Mouse (Mus musculus) heart, embryonic 15.5 days (tissue): Measurements from ENCODE around the gene Olfr686. TPM values are rescaled to one million over a fixed set of nuclear protein-coding genes. Genes with fewer than 3 reads are reported as not detected.
A peak's percentile ranks its signal among the peaks of the same experiment; 100 is the strongest.

Experiments used
- ATAC-seq: fragments of 200-750 bp; cut with Nextera tagmentation; replicated peaks from 2 replicates; pipeline ENCODE4 v1.8.0; 2017; ENCODE audit warnings: low read depth, moderate TSS enrichment; ENCODE audit not compliant: insufficient number of reproducible peaks, insufficient read depth, low FRiP score
- H3K27ac ChIP-seq: fragments of 300-500 bp; sonication (generic); 2 replicates; pipeline ENCODE4 v1.5.1; 2015; ENCODE audit warnings: mild to moderate bottlenecking, inconsistent platforms
- H3K27me3 ChIP-seq: fragments of 300-500 bp; sonication (generic); 2 replicates; pipeline ENCODE4 v1.6.1; 2015; ENCODE audit warnings: inconsistent platforms
- H3K36me3 ChIP-seq: fragments of 300-500 bp; sonication (generic); 2 replicates; pipeline ENCODE4 v1.6.1; 2015; ENCODE audit warnings: mild to moderate bottlenecking, inconsistent platforms
- H3K4me1 ChIP-seq: fragments of 300-500 bp; sonication (generic); replicated peaks from 2 replicates; pipeline ENCODE4 v1.6.1; 2015; ENCODE audit warnings: inconsistent platforms
- H3K4me2 ChIP-seq: fragments of 300-500 bp; sonication (generic); 2 replicates; pipeline ENCODE4 v1.6.1; 2015; ENCODE audit warnings: inconsistent platforms, mild to moderate bottlenecking, moderate library complexity
- H3K4me3 ChIP-seq: fragments of 300-500 bp; sonication (generic); 2 replicates; pipeline ENCODE4 v1.5.1; 2015; ENCODE audit warnings: mild to moderate bottlenecking, inconsistent platforms
- H3K9ac ChIP-seq: fragments of 300-500 bp; sonication (generic); 2 replicates; pipeline ENCODE4 v1.6.1; 2015; ENCODE audit warnings: mild to moderate bottlenecking, inconsistent platforms
- H3K9me3 ChIP-seq: fragments of 300-500 bp; sonication (generic); replicated peaks from 2 replicates; pipeline ENCODE4 v1.6.1; 2016; ENCODE audit warnings: inconsistent platforms
- WGBS: fragments of 180-500 bp; shearing (Covaris S2); methylation state at CpG from one replicate; pipeline ENCODE4 v1.1.7; 2015; ENCODE audit warnings: mixed read lengths; 5-methylcytosine and 5-hydroxymethylcytosine counted together
- polyA plus RNA-seq: library from polyadenylated mRNA; unstranded; fragments of >200 nt; fragmentation: Nextera tagmentation; extraction: Ambion mirVana; gene quantifications from 2 replicates; pipeline ENCODE4 v1.2.1, GENCODE M21; 2015

The Olfr686 gene
- polyA plus RNA-seq, result not detected in 2 replicates

DNA sequence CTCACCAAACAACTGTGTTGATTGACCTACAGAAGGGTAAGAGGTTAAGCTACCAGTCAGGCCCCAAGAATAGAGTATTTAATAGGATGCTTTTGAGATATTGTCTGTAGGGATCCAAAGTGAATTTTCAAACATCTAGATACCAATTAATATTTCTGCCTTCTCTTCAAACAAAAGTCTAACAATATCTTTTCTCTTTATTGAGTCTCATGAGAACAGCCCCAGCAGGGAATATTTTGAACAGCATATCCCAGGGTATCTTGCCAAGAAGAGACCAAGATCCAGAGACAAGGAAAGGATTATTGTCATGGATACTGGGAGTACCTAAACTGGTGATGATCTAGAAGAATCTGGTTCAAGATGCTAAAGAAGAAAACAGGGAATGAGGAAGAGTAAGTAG, at the start of gene Olfr686:
Gene Olfr686, minus strand, starts transcription at position 101 of the 400 bp plus-strand sequence.
- ATAC-seq, result no peak
- Histone ChIP-seq H3K27me3 (no peaks in the 10 kb centered on the region), H3K4me1 (no peaks in the 10 kb centered on the region), H3K27ac (no peak within 1 kb of the TSS), H3K36me3 (no peaks in the 10 kb centered on the region), H3K9ac (no peak within 1 kb of the TSS), H3K9me3 (no peaks in the 10 kb centered on the region), H3K4me3 (no peak within 1 kb of the TSS), H3K4me2 (no peak within 1 kb of the TSS)

DNA sequence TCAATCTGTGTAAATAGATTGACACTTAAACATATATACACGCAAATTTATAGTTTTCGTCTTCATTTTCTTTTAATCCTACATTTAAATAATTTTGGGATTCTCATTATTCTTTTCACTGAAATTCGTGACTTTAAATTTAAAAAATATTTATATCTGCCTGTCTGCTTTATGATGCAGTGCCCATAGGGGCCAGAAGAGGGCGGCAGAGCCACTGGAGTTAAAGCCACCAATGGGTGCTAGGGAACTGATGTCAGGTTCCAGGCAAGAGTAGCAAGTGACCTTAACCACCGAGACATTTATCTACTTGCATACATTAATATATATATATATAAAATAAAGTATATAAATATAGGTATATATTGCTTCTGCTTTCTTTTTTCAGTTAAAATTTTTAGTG, 49.4 kb upstream of the Olfr686 start:
- no peaks in the 10 kb centered on the region for H3K9me3 ChIP-seq
- H3K9ac ChIP-seq, result no peak overlapping the region
- ATAC-seq, result no peak
- 56% methylated on average over 5 of the region's 5 CpGs for WGBS
- no peaks in the 10 kb centered on the region for H3K27me3 ChIP-seq
- H3K4me3 ChIP-seq, result no peak overlapping the region
- H3K27ac ChIP-seq, result no peak overlapping the region
- no peaks in the 10 kb centered on the region for H3K4me1 ChIP-seq
- no peaks in the 10 kb centered on the region for H3K36me3 ChIP-seq
- no peak overlapping the region for H3K4me2 ChIP-seq

DNA sequence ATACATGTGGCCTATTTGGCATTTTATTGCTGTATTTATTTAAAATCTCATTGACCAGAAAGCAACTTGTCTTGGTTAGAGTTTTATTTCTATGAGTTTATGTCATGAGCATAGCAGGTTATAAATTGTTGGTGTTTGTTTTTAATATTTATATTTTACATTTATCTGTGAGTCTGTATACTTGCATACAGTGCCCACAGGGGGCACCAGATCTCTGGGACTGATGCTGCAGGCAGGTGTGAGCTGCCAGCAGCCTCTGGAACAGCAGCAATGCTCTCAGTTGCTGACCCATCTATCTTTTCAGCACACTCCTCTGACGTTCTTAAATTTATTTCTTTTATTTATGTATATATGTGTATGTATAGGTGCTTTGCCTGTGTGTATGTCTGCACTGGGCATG, 40.9 kb upstream of the Olfr686 start:
- 38% methylated on average over 1 of the region's 1 CpGs for WGBS
- H3K27ac ChIP-seq, result no peak overlapping the region
- no peak for ATAC-seq
- H3K36me3 ChIP-seq, result no peaks in the 10 kb centered on the region
- no peaks in the 10 kb centered on the region for H3K27me3 ChIP-seq
- no peak overlapping the region for H3K9ac ChIP-seq
- H3K9me3 ChIP-seq, result no peaks in the 10 kb centered on the region
- H3K4me1 ChIP-seq, result no peaks in the 10 kb centered on the region
- H3K4me3 ChIP-seq, result no peak overlapping the region
- no peak overlapping the region for H3K4me2 ChIP-seq

DNA sequence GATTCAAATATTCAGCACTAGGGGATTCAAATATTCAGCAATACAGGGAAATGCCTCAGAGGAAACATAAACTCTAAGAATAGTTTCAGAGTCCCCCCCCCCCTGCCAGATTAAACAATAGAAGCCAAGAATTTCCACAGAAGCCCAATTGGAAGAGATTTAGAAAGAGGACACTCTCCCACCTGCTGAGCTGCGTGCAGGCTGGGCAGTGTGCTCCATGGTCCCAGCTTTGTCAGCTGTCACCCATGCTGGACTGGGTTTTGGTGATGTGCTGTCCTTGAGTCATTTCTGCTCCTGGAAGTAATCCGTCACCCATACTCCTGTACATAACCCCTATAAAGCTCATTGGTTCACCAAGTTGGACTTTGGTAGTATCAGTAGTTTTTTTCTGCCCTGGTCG, 40.4 kb upstream of the Olfr686 start:
- H3K27me3 ChIP-seq, result no peaks in the 10 kb centered on the region
- H3K27ac ChIP-seq, result no peak overlapping the region
- no peak overlapping the region for H3K4me3 ChIP-seq
- H3K9ac ChIP-seq, result no peak overlapping the region
- no peaks in the 10 kb centered on the region for H3K9me3 ChIP-seq
- 67% methylated on average over 3 of the region's 3 CpGs for WGBS
- H3K36me3 ChIP-seq, result no peaks in the 10 kb centered on the region
- H3K4me2 ChIP-seq, result no peak overlapping the region
- no peak for ATAC-seq
- H3K4me1 ChIP-seq, result no peaks in the 10 kb centered on the region

DNA sequence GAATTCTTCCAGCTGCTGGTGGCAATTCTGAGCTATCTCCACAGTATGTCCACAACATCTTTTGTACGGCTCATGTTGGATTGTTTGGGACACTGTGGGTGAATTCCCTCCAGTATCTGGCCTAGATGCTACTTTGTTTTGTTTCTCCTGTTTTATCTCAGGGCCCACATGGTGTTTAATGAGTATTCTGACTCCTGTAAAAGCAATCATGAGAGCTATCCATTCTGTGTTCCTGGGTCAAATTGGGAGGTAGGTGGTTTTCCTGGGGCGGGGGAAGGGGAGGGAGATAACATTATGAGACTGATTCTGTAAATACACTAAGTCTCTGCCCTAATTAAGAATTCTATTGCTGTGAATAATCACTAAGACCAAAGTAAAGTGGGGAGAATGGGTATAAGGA, 22.1 kb upstream of the Olfr686 start:
- no peak for ATAC-seq
- H3K36me3 ChIP-seq, result no peaks in the 10 kb centered on the region
- no peak overlapping the region for H3K27ac ChIP-seq
- H3K4me2 ChIP-seq, result no peak overlapping the region
- H3K9me3 ChIP-seq, result no peaks in the 10 kb centered on the region
- H3K4me3 ChIP-seq, result no peak overlapping the region
- H3K4me1 ChIP-seq, result no peaks in the 10 kb centered on the region
- no peak overlapping the region for H3K9ac ChIP-seq
- no peaks in the 10 kb centered on the region for H3K27me3 ChIP-seq
- WGBS, result 75% methylated on average over 2 of the region's 2 CpGs

DNA sequence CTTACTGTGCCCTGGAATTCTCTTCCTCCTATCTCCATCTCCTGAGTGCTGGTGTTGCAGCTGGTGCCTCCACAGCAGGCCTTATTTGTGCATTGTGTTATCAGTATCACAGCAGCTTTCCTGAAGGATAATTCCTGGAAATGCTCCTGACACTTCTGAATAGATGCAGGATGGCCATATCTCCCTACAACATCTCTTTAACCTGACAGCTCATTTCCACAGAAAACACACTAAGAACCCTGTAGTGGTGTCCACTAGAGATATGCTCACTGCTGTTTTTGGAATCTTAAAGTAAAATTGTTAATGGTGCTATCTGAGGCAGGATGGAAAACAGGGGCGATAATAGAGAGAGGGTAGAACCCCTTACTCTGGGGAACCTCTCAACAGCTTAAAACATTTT, 20.9 kb upstream of the Olfr686 start:
- H3K4me2 ChIP-seq, result no peak overlapping the region
- H3K36me3 ChIP-seq, result no peaks in the 10 kb centered on the region
- ATAC-seq, result peak; percentile 73
- H3K4me3 ChIP-seq, result no peak overlapping the region
- H3K9ac ChIP-seq, result no peak overlapping the region
- no peaks in the 10 kb centered on the region for H3K9me3 ChIP-seq
- no peak overlapping the region for H3K27ac ChIP-seq
- 56% methylated on average over 1 of the region's 1 CpGs for WGBS
- H3K4me1 ChIP-seq, result no peaks in the 10 kb centered on the region
- no peaks in the 10 kb centered on the region for H3K27me3 ChIP-seq

DNA sequence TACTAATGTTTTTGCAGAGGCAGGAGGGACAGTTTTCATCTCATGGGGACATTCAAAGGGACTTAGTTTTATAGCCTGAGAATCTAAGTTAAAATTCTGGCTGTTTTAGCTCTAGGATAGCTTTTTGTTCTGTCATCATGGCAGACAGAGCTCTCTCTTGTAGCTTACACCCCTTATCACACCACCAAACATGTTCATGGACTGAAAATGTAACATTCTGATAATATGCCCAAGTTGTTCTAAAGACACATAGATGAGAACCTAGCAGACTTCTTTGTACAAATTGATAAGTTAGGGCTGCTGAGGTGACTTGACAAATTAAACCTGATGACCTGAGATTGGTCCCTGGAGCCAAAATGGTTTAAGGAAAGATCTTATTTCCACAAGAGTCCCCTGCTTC, 19.4 kb upstream of the Olfr686 start:
- Histone ChIP-seq H3K4me1 (no peaks in the 10 kb centered on the region), H3K27me3 (no peaks in the 10 kb centered on the region), H3K9me3 (no peaks in the 10 kb centered on the region), H3K9ac (no peak overlapping the region), H3K36me3 (no peaks in the 10 kb centered on the region), H3K27ac (no peak overlapping the region), H3K4me3 (no peak overlapping the region), H3K4me2 (no peak overlapping the region)
- no peak for ATAC-seq

DNA sequence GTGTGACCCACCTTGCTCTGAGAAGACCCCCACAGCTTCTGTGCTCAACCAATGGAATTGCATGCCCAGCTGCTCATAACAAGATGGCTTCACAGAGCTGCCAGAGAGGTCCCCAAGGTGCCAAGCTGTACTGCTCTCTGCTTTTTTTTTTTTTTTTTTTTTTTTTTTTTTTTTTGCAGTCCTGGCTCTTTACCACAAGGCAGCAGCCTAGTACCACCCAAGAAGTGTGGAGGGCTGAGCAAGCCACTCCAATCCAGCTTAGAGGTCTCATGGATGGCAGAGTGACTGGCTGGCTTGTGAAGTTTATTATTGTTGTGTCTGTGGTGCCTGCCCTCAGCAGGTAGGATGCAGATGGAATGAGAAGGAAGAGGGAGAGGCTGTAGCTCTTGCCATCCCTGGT, 18.8 kb upstream of the Olfr686 start:
- H3K9me3 ChIP-seq, result no peaks in the 10 kb centered on the region
- no peak overlapping the region for H3K9ac ChIP-seq
- H3K36me3 ChIP-seq, result no peaks in the 10 kb centered on the region
- H3K4me3 ChIP-seq, result no peak overlapping the region
- H3K4me2 ChIP-seq, result no peak overlapping the region
- H3K4me1 ChIP-seq, result no peaks in the 10 kb centered on the region
- no peak for ATAC-seq
- H3K27ac ChIP-seq, result no peak overlapping the region
- H3K27me3 ChIP-seq, result no peaks in the 10 kb centered on the region

DNA sequence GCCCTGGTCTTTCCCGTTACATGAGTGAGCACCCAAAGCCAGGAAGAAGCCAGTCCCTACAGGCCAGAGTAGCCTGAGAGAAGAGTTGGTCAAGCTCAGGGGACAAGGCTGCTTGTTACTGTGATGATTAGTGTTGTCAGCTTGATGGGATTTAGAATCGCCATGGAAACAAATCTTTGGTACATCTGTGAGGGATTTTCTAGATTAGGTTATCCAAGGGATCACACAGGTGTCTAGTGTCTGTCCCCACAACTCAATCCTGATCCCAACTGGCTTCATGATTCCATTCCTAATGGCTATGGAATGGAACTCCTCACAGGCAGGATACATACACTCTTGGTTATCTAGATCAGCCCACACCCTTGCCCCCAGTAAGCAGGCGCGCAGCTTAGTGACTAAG, 11.0 kb upstream of the Olfr686 start:
- no peak overlapping the region for H3K4me3 ChIP-seq
- no peaks in the 10 kb centered on the region for H3K27me3 ChIP-seq
- H3K36me3 ChIP-seq, result no peaks in the 10 kb centered on the region
- H3K9me3 ChIP-seq, result no peaks in the 10 kb centered on the region
- H3K4me2 ChIP-seq, result no peak overlapping the region
- no peak overlapping the region for H3K27ac ChIP-seq
- 65% methylated on average over 4 of the region's 4 CpGs for WGBS
- ATAC-seq, result no peak
- H3K4me1 ChIP-seq, result no peaks in the 10 kb centered on the region
- no peak overlapping the region for H3K9ac ChIP-seq

DNA sequence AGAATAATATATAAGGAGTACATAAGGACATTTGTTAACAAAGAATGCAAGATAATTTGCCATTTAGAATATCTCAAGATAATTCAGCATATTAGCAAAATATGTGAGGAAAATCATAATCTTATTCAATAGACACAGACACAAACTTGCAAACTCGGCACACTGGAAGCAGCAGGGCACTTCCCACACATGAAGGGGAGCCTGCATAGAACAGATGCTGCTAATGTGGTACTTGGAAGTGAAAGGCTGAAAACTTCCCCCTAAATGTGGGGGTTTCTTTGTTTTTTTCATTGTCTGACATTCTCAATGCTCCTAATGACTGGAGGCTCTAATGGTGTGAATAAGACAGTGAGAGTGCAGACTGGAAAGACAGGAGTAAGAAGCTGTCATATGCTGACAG, 7.5 kb upstream of the Olfr686 start:
- ATAC-seq, result no peak
- no peaks in the 10 kb centered on the region for H3K9me3 ChIP-seq
- H3K4me3 ChIP-seq, result no peak overlapping the region
- H3K9ac ChIP-seq, result no peak overlapping the region
- no peaks in the 10 kb centered on the region for H3K27me3 ChIP-seq
- no peak overlapping the region for H3K4me2 ChIP-seq
- WGBS, result 44% methylated on average over 1 of the region's 1 CpGs
- H3K4me1 ChIP-seq, result no peaks in the 10 kb centered on the region
- no peaks in the 10 kb centered on the region for H3K36me3 ChIP-seq
- H3K27ac ChIP-seq, result no peak overlapping the region

DNA sequence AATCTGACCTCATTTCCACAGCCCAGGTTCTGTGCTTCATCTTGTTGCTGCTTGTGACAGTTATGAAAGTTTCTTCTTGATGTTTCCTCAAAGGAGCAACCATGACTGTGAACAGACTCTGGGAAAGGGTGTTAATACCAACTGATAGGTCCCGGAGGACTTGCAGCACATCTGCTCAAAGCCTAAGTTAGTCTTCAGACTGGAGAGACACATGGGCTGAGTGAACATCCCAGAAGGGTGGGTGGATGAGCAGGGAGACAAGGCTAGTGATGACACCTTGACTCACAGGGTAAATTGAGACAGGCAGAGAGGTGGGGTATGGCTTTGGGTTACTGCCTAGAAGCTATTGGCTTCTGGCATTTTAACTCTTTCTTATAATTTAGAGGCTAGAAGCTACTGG, 21.4 kb downstream of the Olfr686 start, which contains the start of gene Olfr685:
Gene Olfr685, minus strand, starts transcription at position 101 of the 400 bp plus-strand sequence.
- H3K27me3 ChIP-seq, result no peaks in the 10 kb centered on the region
- 66% methylated on average over 1 of the region's 1 CpGs for WGBS

DNA sequence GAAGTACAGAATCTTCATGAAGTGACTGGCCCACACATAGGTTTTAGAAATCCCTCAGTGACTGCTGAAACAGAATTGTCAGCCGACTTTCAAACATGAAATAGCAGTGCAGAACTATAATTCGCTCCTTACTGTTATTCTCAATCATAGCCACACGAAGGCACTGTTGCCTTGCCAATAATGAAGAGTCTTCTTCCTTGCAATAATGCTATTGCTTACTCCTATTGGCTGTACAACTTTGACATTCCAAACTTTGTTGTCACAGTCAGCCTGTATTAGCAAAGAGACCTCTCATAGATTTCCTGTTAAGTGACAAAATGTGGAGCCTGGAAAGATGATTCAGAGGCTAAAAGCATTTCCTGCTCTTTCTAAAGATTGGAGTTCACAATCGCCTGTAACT, 36.5 kb downstream of the Olfr686 start:
- Histone ChIP-seq H3K4me3 (no peak overlapping the region), H3K4me1 (no peaks in the 10 kb centered on the region), H3K27me3 (no peaks in the 10 kb centered on the region), H3K4me2 (no peak overlapping the region), H3K9ac (no peak overlapping the region), H3K9me3 (no peaks in the 10 kb centered on the region), H3K27ac (no peak overlapping the region), H3K36me3 (no peaks in the 10 kb centered on the region)
- no peak; the same call in 1 of the 2 replicates for ATAC-seq
- 33% methylated on average over 4 of the region's 4 CpGs for WGBS

More for the DNA sequence above, 21.4 kb downstream of the Olfr686 start, which contains the start of gene Olfr685:
- H3K9ac ChIP-seq, result no peak within 1 kb of the TSS
- H3K27ac ChIP-seq, result no peak within 1 kb of the TSS
- H3K4me1 ChIP-seq, result no peaks in the 10 kb centered on the region
- no peaks in the 10 kb centered on the region for H3K36me3 ChIP-seq
- no peaks in the 10 kb centered on the region for H3K9me3 ChIP-seq
- no peak within 1 kb of the TSS for H3K4me2 ChIP-seq
- ATAC-seq, result no peak
- H3K4me3 ChIP-seq, result no peak within 1 kb of the TSS
